Mouse (Mus musculus): ENCODE results near the gene Ggct.
A peak's percentile ranks its signal among the peaks of the same experiment; 100 is the strongest.
"Not testable (repeated sequence)": the region's sequence is repeated elsewhere in the genome, so short reads cannot be mapped to it uniquely, and the experiment has no call there.

Ggct gene

GRCm38 (mm10) chr6:54972929-54973211 is 19.9 kb downstream of the Ggct start:
- peak; percentile 65 for DNase-seq (ENCODE audit: low read depth, low spot score)
- H3K36me3 ChIP-seq (ENCODE audit: control insufficient read depth, insufficient read depth, low read length, poor library complexity, severe bottlenecking) = no peaks in the 10 kb centered on the region
- H3K27me3 ChIP-seq (ENCODE audit: control insufficient read depth, insufficient read depth, low read length, poor library complexity, severe bottlenecking) = no peaks in the 10 kb centered on the region

- DNase-seq (ENCODE audit: low read depth, low spot score) = peak; percentile 66
- no peaks in the 10 kb centered on the region for H3K27me3 ChIP-seq (ENCODE audit: control insufficient read depth, insufficient read depth, low read length, poor library complexity, severe bottlenecking)
- H3K36me3 ChIP-seq (ENCODE audit: control insufficient read depth, insufficient read depth, low read length, poor library complexity, severe bottlenecking) = no peaks in the 10 kb centered on the region
Measured at GRCm38 (mm10) chr6:54972111-54972928, 20.4 kb downstream of the Ggct start, which contains the start of gene Nod1. TSS of gene Nod1 (minus strand) at chr6:54972612.

- DNase-seq (ENCODE audit: low read depth, low spot score) = no peak
- no peaks in the 10 kb centered on the region for H3K36me3 ChIP-seq (ENCODE audit: control insufficient read depth, insufficient read depth, low read length, poor library complexity, severe bottlenecking)
- H3K27me3 ChIP-seq (ENCODE audit: control insufficient read depth, insufficient read depth, low read length, poor library complexity, severe bottlenecking) = no peaks in the 10 kb centered on the region
Measured at GRCm38 (mm10) chr6:54971731-54972110, 21.0 kb downstream of the Ggct start.

GRCm38 (mm10) chr6:54970506-54970905 is 22.2 kb downstream of the Ggct start:
- Histone ChIP-seq H3K27me3 (ENCODE audit: control insufficient read depth, insufficient read depth, low read length, poor library complexity, severe bottlenecking) (no peaks in the 10 kb centered on the region), H3K36me3 (ENCODE audit: control insufficient read depth, insufficient read depth, low read length, poor library complexity, severe bottlenecking) (no peaks in the 10 kb centered on the region)
- DNase-seq (ENCODE audit: low read depth, low spot score) = no peak

GRCm38 (mm10) chr6:54969801-54970200 is 22.9 kb downstream of the Ggct start:
- no peaks in the 10 kb centered on the region for H3K27me3 ChIP-seq (ENCODE audit: control insufficient read depth, insufficient read depth, low read length, poor library complexity, severe bottlenecking)
- no peak for DNase-seq (ENCODE audit: low read depth, low spot score)
- H3K36me3 ChIP-seq (ENCODE audit: control insufficient read depth, insufficient read depth, low read length, poor library complexity, severe bottlenecking) = no peaks in the 10 kb centered on the region

- DNase-seq (ENCODE audit: low read depth, low spot score) = no peak
- H3K27me3 ChIP-seq (ENCODE audit: control insufficient read depth, insufficient read depth, low read length, poor library complexity, severe bottlenecking) = no peaks in the 10 kb centered on the region
- no peaks in the 10 kb centered on the region for H3K36me3 ChIP-seq (ENCODE audit: control insufficient read depth, insufficient read depth, low read length, poor library complexity, severe bottlenecking)
Measured at GRCm38 (mm10) chr6:54967591-54967990, 25.2 kb downstream of the Ggct start.

- DNase-seq (ENCODE audit: low read depth, low spot score) = peak; percentile 32
Measured at GRCm38 (mm10) chr6:54965234-54965633, 27.5 kb downstream of the Ggct start.

GRCm38 (mm10) chr6:54964755-54965154 is 28.0 kb downstream of the Ggct start:
- Histone ChIP-seq H3K36me3 (ENCODE audit: control insufficient read depth, insufficient read depth, low read length, poor library complexity, severe bottlenecking) (0 out of 2 replicates have a peak, but pooled peaks cover 1% of the 10 kb centered on the region), H3K27me3 (ENCODE audit: control insufficient read depth, insufficient read depth, low read length, poor library complexity, severe bottlenecking) (no peaks in the 10 kb centered on the region)
- peak; percentile 62 for DNase-seq (ENCODE audit: low read depth, low spot score)

More at GRCm38 (mm10) chr6:54965234-54965633, 27.5 kb downstream of the Ggct start:
- 0 out of 2 replicates have a peak, but pooled peaks cover 1% of the 10 kb centered on the region for H3K36me3 ChIP-seq (ENCODE audit: control insufficient read depth, insufficient read depth, low read length, poor library complexity, severe bottlenecking)
- no peaks in the 10 kb centered on the region for H3K27me3 ChIP-seq (ENCODE audit: control insufficient read depth, insufficient read depth, low read length, poor library complexity, severe bottlenecking)

GRCm38 (mm10) chr6:54963599-54963998 is 29.2 kb downstream of the Ggct start:
- Histone ChIP-seq H3K36me3 (ENCODE audit: control insufficient read depth, insufficient read depth, low read length, poor library complexity, severe bottlenecking) (0 out of 2 replicates have a peak, but pooled peaks cover 1% of the 10 kb centered on the region), H3K27me3 (ENCODE audit: control insufficient read depth, insufficient read depth, low read length, poor library complexity, severe bottlenecking) (no peaks in the 10 kb centered on the region)
- DNase-seq (ENCODE audit: low read depth, low spot score) = no peak

GRCm38 (mm10) chr6:54957655-54958054 is 35.1 kb downstream of the Ggct start:
- DNase-seq (ENCODE audit: low read depth, low spot score) = no peak
- no peaks in the 10 kb centered on the region for H3K27me3 ChIP-seq (ENCODE audit: control insufficient read depth, insufficient read depth, low read length, poor library complexity, severe bottlenecking)
- 0 out of 2 replicates have a peak, but pooled peaks cover 1% of the 10 kb centered on the region for H3K36me3 ChIP-seq (ENCODE audit: control insufficient read depth, insufficient read depth, low read length, poor library complexity, severe bottlenecking)

- Histone ChIP-seq H3K27me3 (ENCODE audit: control insufficient read depth, insufficient read depth, low read length, poor library complexity, severe bottlenecking) (no peaks in the 10 kb centered on the region), H3K36me3 (ENCODE audit: control insufficient read depth, insufficient read depth, low read length, poor library complexity, severe bottlenecking) (no peaks in the 10 kb centered on the region)
- peak; percentile 16 for DNase-seq (ENCODE audit: low read depth, low spot score)
Measured at GRCm38 (mm10) chr6:54956425-54956824, 36.3 kb downstream of the Ggct start.

GRCm38 (mm10) chr6:54955949-54956348 is 36.8 kb downstream of the Ggct start:
- Histone ChIP-seq H3K36me3 (ENCODE audit: control insufficient read depth, insufficient read depth, low read length, poor library complexity, severe bottlenecking) (no peaks in the 10 kb centered on the region), H3K27me3 (ENCODE audit: control insufficient read depth, insufficient read depth, low read length, poor library complexity, severe bottlenecking) (no peaks in the 10 kb centered on the region)
- DNase-seq (ENCODE audit: low read depth, low spot score) = peak; percentile 25

GRCm38 (mm10) chr6:54954659-54955414 is 37.9 kb downstream of the Ggct start:
- no peak for DNase-seq (ENCODE audit: low read depth, low spot score)
- Histone ChIP-seq H3K36me3 (ENCODE audit: control insufficient read depth, insufficient read depth, low read length, poor library complexity, severe bottlenecking) (no peaks in the 10 kb centered on the region), H3K27me3 (ENCODE audit: control insufficient read depth, insufficient read depth, low read length, poor library complexity, severe bottlenecking) (no peaks in the 10 kb centered on the region)

- H3K36me3 ChIP-seq (ENCODE audit: control insufficient read depth, insufficient read depth, low read length, poor library complexity, severe bottlenecking); DNase-seq (ENCODE audit: low read depth, low spot score); H3K27me3 ChIP-seq (ENCODE audit: control insufficient read depth, insufficient read depth, low read length, poor library complexity, severe bottlenecking): not testable (repeated sequence)
Measured at GRCm38 (mm10) chr6:54953399-54953798, 39.4 kb downstream of the Ggct start.

GRCm38 (mm10) chr6:54952542-54952941 is 40.2 kb downstream of the Ggct start:
- peaks cover 5% of the 10 kb centered on the region; the same call in 1 of the 2 replicates for H3K36me3 ChIP-seq (ENCODE audit: control insufficient read depth, insufficient read depth, low read length, poor library complexity, severe bottlenecking)
- DNase-seq (ENCODE audit: low read depth, low spot score) = no peak
- H3K27me3 ChIP-seq (ENCODE audit: control insufficient read depth, insufficient read depth, low read length, poor library complexity, severe bottlenecking) = no peaks in the 10 kb centered on the region
